ENCODE assay signal across 26 mouse cellular contexts in genomic region chr10:107951596-107951995, GRCm38 (mm10). TPM values are rescaled to one million over a fixed set of nuclear protein-coding genes. Genes with fewer than 3 reads are reported as not detected.
DNase-seq lines count a peak whose midpoint lies in the region; ATAC-seq and TF ChIP-seq lines count a peak whose summit lies in the region.
"Had no signal": no experiment of that assay in that cellular context is flagged by ENCODE, and none has a peak within 500 bp of the region (broad histone marks: within the 10 kb centered on the region; RNA-seq: fewer than 3 reads in every experiment).

No protein-coding gene starts in this region.

- ATAC-seq in liver, embryonic 11.5 days (replicated peaks; ENCODE audit: low FRiP score): 0 out of 2 replicates have a peak, but pooled peaks have one; percentile 20
- no peak for ATAC-seq in liver, postnatal 0 days
- ATAC-seq in midbrain, embryonic 11.5 days (ENCODE audit: low FRiP score): 0 out of 2 replicates have a peak, but pooled peaks have one; percentile 14
- ATAC-seq in midbrain, embryonic 16.5 days: no peak
- ATAC-seq: forebrain, embryonic 15.5 days had no signal

- H3K4me2 ChIP-seq in liver, embryonic 11.5 days: no peak overlapping the region
- no peak overlapping the region for H3K4me2 ChIP-seq in liver, postnatal 0 days (ENCODE audit: low read depth, low read length)
- H3K4me2 ChIP-seq in midbrain, embryonic 11.5 days: no peak overlapping the region
- no peak overlapping the region for H3K4me2 ChIP-seq in midbrain, embryonic 16.5 days (ENCODE audit: low read length)
- H3K4me2 ChIP-seq: embryonic facial prominence, embryonic 13.5 days; forebrain, embryonic 12.5 days; forebrain, embryonic 15.5 days; heart, embryonic 11.5 days; hindbrain, embryonic 12.5 days; hindbrain, embryonic 15.5 days had no signal

- no peak for TF ChIP-seq CTCF in liver, postnatal 0 days (IDR thresholded peaks at IDR 0.05; ENCODE audit: low read depth)

- 59% methylated on average over 6 of the region's 6 CpGs for WGBS in liver, embryonic 11.5 days
- whole genome bisulfite sequencing in liver, postnatal 0 days (ENCODE audit: insufficient replicate concordance): 64% methylated on average over 6 of the region's 6 CpGs
- 93% methylated on average over 6 of the region's 6 CpGs for WGBS in midbrain, embryonic 11.5 days
- 93% methylated on average over 6 of the region's 6 CpGs for WGBS in midbrain, embryonic 16.5 days

- H3K27me3 ChIP-seq in liver, embryonic 11.5 days (replicated peaks; ENCODE audit: control insufficient read depth, insufficient read depth, low read length): no peaks in the 10 kb centered on the region
- H3K27me3 ChIP-seq in liver, postnatal 0 days (ENCODE audit: insufficient read depth, low read length): no peaks in the 10 kb centered on the region
- H3K27me3 ChIP-seq in midbrain, embryonic 11.5 days (ENCODE audit: control insufficient read depth, insufficient read depth, low read length): no peaks in the 10 kb centered on the region
- no peaks in the 10 kb centered on the region for H3K27me3 ChIP-seq in midbrain, embryonic 16.5 days (ENCODE audit: control insufficient read depth, insufficient read depth, low read depth, low read length)
- H3K27me3 ChIP-seq: CH12.LX; embryonic facial prominence, embryonic 13.5 days; forebrain, embryonic 12.5 days; forebrain, embryonic 15.5 days; hindbrain, embryonic 12.5 days; hindbrain, embryonic 15.5 days had no signal

- H3K27ac ChIP-seq in liver, embryonic 11.5 days (ENCODE audit: low read depth, low read length): no peak overlapping the region
- no peak overlapping the region for H3K27ac ChIP-seq in liver, postnatal 0 days (ENCODE audit: low read depth)
- no peak overlapping the region for H3K27ac ChIP-seq in midbrain, embryonic 11.5 days (ENCODE audit: low read depth, low read length)
- no peak overlapping the region for H3K27ac ChIP-seq in midbrain, embryonic 16.5 days (ENCODE audit: low read length)
- H3K27ac ChIP-seq: embryonic facial prominence, embryonic 10.5 days; embryonic facial prominence, embryonic 13.5 days; forebrain, embryonic 12.5 days; forebrain, embryonic 15.5 days; gastrocnemius, adult 2 months; hindbrain, embryonic 12.5 days; hindbrain, embryonic 15.5 days had no signal

- DNase-seq in liver, embryonic 11.5 days (ENCODE audit: low spot score): no peak
- DNase-seq in liver, postnatal 0 days: no peak
- DNase-seq in midbrain, embryonic 11.5 days (ENCODE audit: low spot score, missing footprints): no peak
- DNase-seq in NIH3T3 (ENCODE audit: low read depth): peak; percentile 36
- DNase-seq in cerebellum, postnatal 14 days: no peak
- DNase-seq: adrenal gland, postnatal 10 days; adrenal gland, postnatal 36 days; B cell, adult 2 months; cerebellum, adult 18-20 months; cerebellum, adult 9-11 months; cerebellum, postnatal 36 days; embryo, embryonic 11 days; gastrocnemius, adult 2 months; gastrocnemius, postnatal 14 days; heart, adult 11 months had no signal

- no peaks in the 10 kb centered on the region for H3K36me3 ChIP-seq in liver, embryonic 11.5 days (ENCODE audit: control insufficient read depth, insufficient read depth, low read length)
- H3K36me3 ChIP-seq in liver, postnatal 0 days (replicated peaks; ENCODE audit: insufficient read depth, low read length): no peaks in the 10 kb centered on the region
- H3K36me3 ChIP-seq in midbrain, embryonic 11.5 days (ENCODE audit: control insufficient read depth, insufficient read depth, low read length): no peaks in the 10 kb centered on the region
- no peaks in the 10 kb centered on the region for H3K36me3 ChIP-seq in midbrain, embryonic 16.5 days (ENCODE audit: control insufficient read depth, insufficient read depth, low read length)
- H3K36me3 ChIP-seq: embryonic facial prominence, embryonic 10.5 days; embryonic facial prominence, embryonic 13.5 days; forebrain, embryonic 12.5 days; forebrain, embryonic 15.5 days; G1E; hindbrain, embryonic 12.5 days; hindbrain, embryonic 15.5 days had no signal

- TF ChIP-seq EP300 in liver, postnatal 0 days (IDR thresholded peaks at IDR 0.05; ENCODE audit: low read depth): no peak

- no peaks in the 10 kb centered on the region for H3K4me1 ChIP-seq in liver, embryonic 11.5 days (replicated peaks; ENCODE audit: control insufficient read depth, insufficient read depth, low read length)
- no peaks in the 10 kb centered on the region for H3K4me1 ChIP-seq in liver, postnatal 0 days (ENCODE audit: insufficient read depth)
- no peaks in the 10 kb centered on the region for H3K4me1 ChIP-seq in midbrain, embryonic 11.5 days (ENCODE audit: control insufficient read depth, insufficient read depth, low read length)
- no peaks in the 10 kb centered on the region for H3K4me1 ChIP-seq in midbrain, embryonic 16.5 days (ENCODE audit: control insufficient read depth, insufficient read depth, low read length)
- H3K4me1 ChIP-seq: embryonic facial prominence, embryonic 13.5 days; forebrain, embryonic 12.5 days; forebrain, embryonic 15.5 days; hindbrain, embryonic 12.5 days; hindbrain, embryonic 15.5 days had no signal

- no peak overlapping the region for H3K9ac ChIP-seq in liver, embryonic 11.5 days (ENCODE audit: low read depth, low read length)
- H3K9ac ChIP-seq in liver, postnatal 0 days (replicated peaks): no peak overlapping the region
- no peak overlapping the region for H3K9ac ChIP-seq in midbrain, embryonic 11.5 days (ENCODE audit: low read length)
- H3K9ac ChIP-seq in midbrain, embryonic 16.5 days (ENCODE audit: low read depth, low read length): no peak overlapping the region
- H3K9ac ChIP-seq: embryonic facial prominence, embryonic 13.5 days; forebrain, embryonic 12.5 days; forebrain, embryonic 15.5 days; hindbrain, embryonic 12.5 days; hindbrain, embryonic 15.5 days had no signal

- H3K9me3 ChIP-seq in liver, embryonic 11.5 days (ENCODE audit: control insufficient read depth, low read length): no peaks in the 10 kb centered on the region
- H3K9me3 ChIP-seq in liver, postnatal 0 days (ENCODE audit: low read length): no peaks in the 10 kb centered on the region
- H3K9me3 ChIP-seq in midbrain, embryonic 11.5 days (ENCODE audit: control insufficient read depth, low read length): no peaks in the 10 kb centered on the region
- H3K9me3 ChIP-seq in midbrain, embryonic 16.5 days (replicated peaks; ENCODE audit: control insufficient read depth, low read length, poor library complexity, severe bottlenecking): no peaks in the 10 kb centered on the region
- H3K9me3 ChIP-seq: embryonic facial prominence, embryonic 10.5 days; embryonic facial prominence, embryonic 13.5 days; forebrain, embryonic 12.5 days; forebrain, embryonic 15.5 days; G1E; hindbrain, embryonic 12.5 days; hindbrain, embryonic 15.5 days had no signal

- no peak overlapping the region for H3K4me3 ChIP-seq in liver, embryonic 11.5 days (ENCODE audit: low read depth, low read length)
- H3K4me3 ChIP-seq in liver, postnatal 0 days (ENCODE audit: low read depth, low read length): no peak overlapping the region
- H3K4me3 ChIP-seq in midbrain, embryonic 11.5 days (ENCODE audit: low read depth, low read length): no peak overlapping the region
- H3K4me3 ChIP-seq in midbrain, embryonic 16.5 days (ENCODE audit: low read depth, low read length): no peak overlapping the region
- H3K4me3 ChIP-seq: embryonic facial prominence, embryonic 10.5 days; embryonic facial prominence, embryonic 13.5 days; erythroblast, embryonic 14.5 days; forebrain, embryonic 12.5 days; forebrain, embryonic 15.5 days; gastrocnemius, adult 2 months; hindbrain, embryonic 12.5 days; hindbrain, embryonic 15.5 days had no signal

RNA-seq across cellular contexts. Expression of gene Otogl, which starts 39.7 kb away (rescaled TPM):
- polyA plus RNA-seq in liver, embryonic 11.5 days (2014; fragmentation: Nextera tagmentation; extraction: Ambion mirVana): 0.12 and 0.14 TPM in 2 replicates
- not detected in 2 replicates for polyA plus RNA-seq in liver, postnatal 0 days (2015; fragmentation: Nextera tagmentation; extraction: Ambion mirVana)
- 0.01 TPM in 1 of 2 replicates, not detected in the other for polyA plus RNA-seq in midbrain, embryonic 11.5 days (2014; fragmentation: Nextera tagmentation; extraction: Ambion mirVana)
- 0.04 and 0.06 TPM in 2 replicates for polyA plus RNA-seq in midbrain, embryonic 16.5 days (2015; fragmentation: Nextera tagmentation; extraction: Ambion mirVana)
- polyA plus RNA-seq: erythroblast, embryonic 14.5 days; forebrain, embryonic 12.5 days; G1E had no signal

Comparison
In these comparisons a context has a peak if more than half of its experiments do, and no peak if none do; other contexts are left out.
1. ATAC-seq: peak in liver, embryonic 11.5 days (single experiment) and midbrain, embryonic 11.5 days (single experiment); none in liver, postnatal 0 days (single experiment) and midbrain, embryonic 16.5 days (single experiment).